Mouse (Mus musculus) embryonic facial prominence, embryonic 14.5 days (tissue): Measurements from ENCODE around the gene Olfr224. TPM values are rescaled to one million over a fixed set of nuclear protein-coding genes. Genes with fewer than 3 reads are reported as not detected.
A peak's percentile ranks its signal among the peaks of the same experiment; 100 is the strongest.

Experiments
- ATAC-seq: fragments of 200-750 bp; cut with Nextera tagmentation; 2 replicates; pipeline ENCODE4 v1.8.0; 2017; ENCODE audit warnings: low read depth, moderate number of reproducible peaks, moderate TSS enrichment
- DNase-seq: peaks from one replicate; pipeline ENCODE4 v3.0.0-alpha.2; 2015; ENCODE audit warnings: low spot score
- H3K27ac ChIP-seq: fragments of 300-500 bp; sonication (generic); replicated peaks from 2 replicates; pipeline ENCODE4 v1.5.1; 2014; ENCODE audit warnings: low read depth, mild to moderate bottlenecking, low read length, moderate library complexity
- H3K27me3 ChIP-seq: fragments of 300-500 bp; sonication (generic); replicated peaks from 2 replicates; pipeline ENCODE4 v1.6.1; 2014; ENCODE audit warnings: low read length; ENCODE audit not compliant: control insufficient read depth, insufficient read depth
- H3K36me3 ChIP-seq: fragments of 300-500 bp; sonication (generic); 2 replicates; pipeline ENCODE4 v1.6.1; 2014; ENCODE audit warnings: low read length, mixed read lengths; ENCODE audit not compliant: control insufficient read depth, insufficient read depth
- H3K4me1 ChIP-seq: fragments of 300-500 bp; sonication (generic); 2 replicates; pipeline ENCODE4 v1.6.1; 2014; ENCODE audit warnings: antibody characterized with exemption, low read length; ENCODE audit not compliant: control insufficient read depth, insufficient read depth
- H3K4me2 ChIP-seq: fragments of 300-500 bp; sonication (generic); 2 replicates; pipeline ENCODE4 v1.6.1; 2014; ENCODE audit warnings: low read depth, mild to moderate bottlenecking, low read length, moderate library complexity, mixed read lengths
- H3K4me3 ChIP-seq: fragments of 300-500 bp; sonication (generic); 2 replicates; pipeline ENCODE4 v1.5.1; 2014; ENCODE audit warnings: low read depth, mild to moderate bottlenecking, low read length
- H3K9ac ChIP-seq: fragments of 300-500 bp; sonication (generic); 2 replicates; pipeline ENCODE4 v1.6.1; 2014; ENCODE audit warnings: low read depth, mild to moderate bottlenecking, low read length, moderate library complexity, mixed read lengths
- H3K9me3 ChIP-seq: fragments of 300-500 bp; sonication (generic); 2 replicates; pipeline ENCODE4 v1.6.1; 2016; ENCODE audit warnings: low read length; ENCODE audit not compliant: control insufficient read depth
- WGBS: fragments of 180-500 bp; shearing (Covaris S2); extraction: QIAGEN DNeasy Blood & Tissue Kit; methylation state at CpG from one replicate; pipeline ENCODE4 v1.1.7; 2014; 5-methylcytosine and 5-hydroxymethylcytosine counted together
- polyA plus RNA-seq: library from polyadenylated mRNA; unstranded; fragments of >200 nt; fragmentation: Nextera tagmentation; extraction: Ambion mirVana; gene quantifications from 2 replicates; pipeline ENCODE4 v1.2.1, GENCODE M21; 2014

The Olfr224 gene
- polyA plus RNA-seq, 1 experiment from 2014 or later = not detected

DNA sequence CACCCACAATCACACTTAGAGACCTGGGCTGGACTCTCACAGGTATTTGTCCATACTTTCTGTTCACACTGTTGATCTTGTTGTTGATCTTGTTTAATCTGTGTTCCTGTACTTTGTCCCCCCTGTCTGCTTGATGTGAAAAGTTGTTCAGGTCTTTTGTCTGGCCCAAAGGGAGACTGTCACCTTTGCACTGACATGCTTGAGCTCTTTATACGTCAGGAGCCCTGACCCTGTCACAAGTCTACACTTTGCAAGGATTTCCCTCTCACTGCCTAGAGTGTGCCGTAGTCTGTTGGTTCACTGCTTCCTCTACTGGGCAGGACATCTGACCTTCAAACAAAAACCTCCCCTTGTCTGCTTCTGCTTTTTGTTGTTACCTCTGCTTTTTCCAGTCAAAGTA lies 34.3 kb upstream of the Olfr224 start:
- Histone ChIP-seq H3K4me3 (no peak overlapping the region), H3K9ac (no peak overlapping the region), H3K27ac (no peak overlapping the region), H3K36me3 (no peaks in the 10 kb centered on the region), H3K27me3 (no peaks in the 10 kb centered on the region), H3K9me3 (no peaks in the 10 kb centered on the region), H3K4me1 (no peaks in the 10 kb centered on the region), H3K4me2 (no peak overlapping the region)
- ATAC-seq (no peak), DNase-seq (no peak)
- WGBS = 59% methylated on average over 2 of the region's 2 CpGs

DNA sequence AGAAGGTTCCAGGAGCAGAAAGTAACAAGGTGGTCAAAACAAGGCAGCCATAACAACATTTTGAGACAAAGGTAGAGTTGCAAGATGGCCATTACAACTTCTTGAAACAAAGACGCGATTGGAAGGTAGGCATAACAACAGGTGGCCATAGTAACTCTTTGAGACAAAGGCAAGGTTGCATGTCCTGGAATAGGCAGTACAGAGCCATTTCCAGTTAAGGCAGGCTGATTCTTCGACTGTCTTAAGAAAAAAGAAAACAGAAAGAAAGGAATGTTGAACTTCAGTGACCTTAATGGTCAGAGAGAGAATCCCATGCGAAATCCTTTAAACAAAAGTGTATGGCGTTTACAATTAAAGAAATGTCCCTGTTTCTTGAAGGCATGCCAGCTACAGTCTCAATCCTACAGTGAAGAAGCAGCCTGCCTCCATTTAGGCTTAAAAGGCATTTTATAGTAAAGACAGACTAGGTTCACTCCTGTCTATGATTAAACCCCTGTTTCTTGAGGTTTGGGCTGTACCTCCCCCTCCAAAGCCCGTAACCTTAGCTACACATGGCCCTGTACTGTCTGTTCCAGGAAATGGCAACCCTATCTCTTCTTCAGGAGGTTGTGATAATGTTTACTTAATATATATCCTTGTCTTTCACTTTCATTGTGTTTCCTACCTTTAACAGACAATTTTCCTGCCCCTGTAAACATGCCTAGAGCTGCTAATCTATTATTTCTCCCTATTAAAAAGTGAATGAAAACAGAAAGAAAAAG lies 32.6 kb upstream of the Olfr224 start:
- H3K4me1 ChIP-seq = no peaks in the 10 kb centered on the region
- H3K4me2 ChIP-seq = no peak overlapping the region
- ATAC-seq (no peak), DNase-seq (no peak)
- H3K9me3 ChIP-seq = no peaks in the 10 kb centered on the region
- 63% methylated on average over 6 of the region's 6 CpGs for WGBS
- no peaks in the 10 kb centered on the region for H3K36me3 ChIP-seq
- no peaks in the 10 kb centered on the region for H3K27me3 ChIP-seq
- H3K9ac ChIP-seq = no peak overlapping the region
- no peak overlapping the region for H3K4me3 ChIP-seq
- H3K27ac ChIP-seq = no peak overlapping the region

DNA sequence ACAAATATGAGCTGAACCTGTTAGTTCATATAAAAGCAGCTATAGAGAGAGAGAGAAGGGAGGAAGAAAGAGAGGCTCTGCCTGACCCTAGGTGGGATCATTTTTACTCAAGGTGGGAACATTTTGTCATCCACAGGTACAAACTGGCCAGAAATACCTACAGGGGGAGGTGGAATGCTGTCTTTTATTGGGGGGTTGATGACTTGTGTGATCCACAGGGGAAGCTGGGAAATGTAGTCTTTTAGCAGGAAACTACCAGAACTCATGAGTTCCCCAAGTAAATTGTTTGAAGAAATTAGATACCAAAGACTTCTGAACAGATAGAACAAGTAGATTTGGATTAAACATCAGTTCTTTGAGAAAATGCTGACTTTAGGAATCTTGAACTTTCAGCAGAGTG lies 31.7 kb upstream of the Olfr224 start:
- Histone ChIP-seq H3K4me2 (no peak overlapping the region), H3K27ac (no peak overlapping the region), H3K4me1 (no peaks in the 10 kb centered on the region), H3K9ac (no peak overlapping the region), H3K36me3 (no peaks in the 10 kb centered on the region), H3K9me3 (no peaks in the 10 kb centered on the region), H3K4me3 (no peak overlapping the region), H3K27me3 (no peaks in the 10 kb centered on the region)
- DNase-seq (no peak), ATAC-seq (no peak)

DNA sequence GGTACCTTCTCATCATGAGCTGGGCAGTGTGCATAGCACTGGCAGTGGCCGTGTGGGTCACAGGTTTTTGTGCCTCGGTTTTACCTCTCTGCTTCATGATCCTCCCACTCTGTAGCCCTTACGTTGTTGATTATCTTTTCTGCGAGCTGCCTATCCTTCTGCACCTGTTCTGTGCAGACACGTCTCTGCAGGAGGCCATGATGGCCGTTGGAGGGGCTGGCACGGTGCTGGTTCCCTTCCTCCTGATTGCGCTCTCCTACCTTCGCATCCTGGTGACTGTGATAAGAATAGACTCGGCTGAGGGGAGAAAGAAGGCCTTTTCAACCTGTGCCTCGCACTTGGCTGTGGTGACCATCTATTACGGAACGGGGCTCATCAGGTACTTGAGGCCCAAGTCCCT lies 27.5 kb upstream of the Olfr224 start:
- H3K4me2 ChIP-seq = no peak overlapping the region
- 89% methylated on average over 13 of the region's 13 CpGs for WGBS
- DNase-seq (no peak), ATAC-seq (no peak)
- no peak overlapping the region for H3K4me3 ChIP-seq
- 0 out of 2 replicates have a peak, but pooled peaks cover 3% of the 10 kb centered on the region for H3K27me3 ChIP-seq
- H3K36me3 ChIP-seq = no peaks in the 10 kb centered on the region
- H3K4me1 ChIP-seq = no peaks in the 10 kb centered on the region
- H3K27ac ChIP-seq = no peak overlapping the region
- H3K9ac ChIP-seq = no peak overlapping the region
- no peaks in the 10 kb centered on the region for H3K9me3 ChIP-seq

DNA sequence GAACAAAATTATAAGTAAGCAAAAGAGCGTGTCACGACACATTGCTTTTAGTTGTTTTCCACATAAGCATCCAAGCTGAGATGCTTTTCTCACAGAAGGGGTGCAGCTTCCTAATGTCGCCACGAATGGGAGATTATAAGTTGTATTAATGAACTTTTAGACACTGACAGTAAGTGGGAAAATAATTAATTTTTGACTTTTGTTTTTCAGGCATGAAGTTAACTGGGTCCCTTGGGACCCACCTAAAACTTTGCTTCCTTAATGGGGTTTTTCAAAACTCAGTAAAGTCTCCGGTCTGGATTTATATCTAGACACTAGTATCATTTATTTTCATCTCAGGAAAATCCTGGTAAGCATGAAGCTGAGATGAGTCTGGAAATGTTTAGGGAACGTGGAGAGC lies 24.5 kb upstream of the Olfr224 start, which contains the start of gene Olfr324:
TSS of gene Olfr324 (plus strand) at position 301 of the 400 bp plus-strand sequence.
- H3K27ac ChIP-seq = no peak within 1 kb of the TSS
- H3K4me1 ChIP-seq = no peaks in the 10 kb centered on the region
- no peak within 1 kb of the TSS for H3K4me2 ChIP-seq
- no peaks in the 10 kb centered on the region for H3K9me3 ChIP-seq
- H3K36me3 ChIP-seq = no peaks in the 10 kb centered on the region
- no peak within 1 kb of the TSS for H3K9ac ChIP-seq
- H3K27me3 ChIP-seq = 0 out of 2 replicates have a peak, but pooled peaks cover 3% of the 10 kb centered on the region
- 67% methylated on average over 6 of the region's 6 CpGs for WGBS
- H3K4me3 ChIP-seq = no peak within 1 kb of the TSS
- no peak for DNase-seq
- ATAC-seq = no peak

DNA sequence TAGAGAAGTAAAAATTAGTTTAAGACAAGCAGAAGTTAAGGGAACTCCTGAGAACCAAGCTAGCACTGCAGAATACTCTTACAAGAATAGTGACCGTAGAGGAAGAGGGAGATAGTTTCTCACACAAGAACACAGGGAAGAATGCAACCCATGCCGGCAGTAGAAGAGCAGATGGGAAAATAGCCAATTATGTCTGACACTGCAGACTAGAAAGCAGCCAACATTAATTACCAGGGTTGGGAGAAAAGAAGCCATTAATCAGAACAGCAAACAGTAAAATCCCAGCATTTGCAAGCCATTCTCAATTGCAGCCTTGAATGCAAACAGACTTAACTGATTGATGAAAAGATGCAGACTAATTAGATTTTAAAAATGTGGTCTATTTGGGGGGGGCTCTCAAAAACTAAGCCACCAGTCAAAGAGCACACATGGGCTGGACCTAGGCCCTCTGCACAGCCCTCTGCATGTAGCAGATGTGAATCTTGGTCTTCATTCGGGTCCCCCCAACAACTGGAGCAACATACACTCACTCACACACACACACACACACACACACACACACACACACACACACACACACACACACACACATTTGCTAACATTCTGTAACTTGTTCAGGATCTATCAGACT lies 18.4 kb upstream of the Olfr224 start:
- H3K4me1 ChIP-seq = no peaks in the 10 kb centered on the region
- no peak overlapping the region for H3K27ac ChIP-seq
- H3K4me2 ChIP-seq = no peak overlapping the region
- no peak overlapping the region for H3K9ac ChIP-seq
- WGBS = 58% methylated on average over 3 of the region's 3 CpGs
- H3K4me3 ChIP-seq = no peak overlapping the region
- no peaks in the 10 kb centered on the region for H3K27me3 ChIP-seq
- DNase-seq (peak; percentile 18), ATAC-seq (no peak)
- no peaks in the 10 kb centered on the region for H3K36me3 ChIP-seq
- no peaks in the 10 kb centered on the region for H3K9me3 ChIP-seq

DNA sequence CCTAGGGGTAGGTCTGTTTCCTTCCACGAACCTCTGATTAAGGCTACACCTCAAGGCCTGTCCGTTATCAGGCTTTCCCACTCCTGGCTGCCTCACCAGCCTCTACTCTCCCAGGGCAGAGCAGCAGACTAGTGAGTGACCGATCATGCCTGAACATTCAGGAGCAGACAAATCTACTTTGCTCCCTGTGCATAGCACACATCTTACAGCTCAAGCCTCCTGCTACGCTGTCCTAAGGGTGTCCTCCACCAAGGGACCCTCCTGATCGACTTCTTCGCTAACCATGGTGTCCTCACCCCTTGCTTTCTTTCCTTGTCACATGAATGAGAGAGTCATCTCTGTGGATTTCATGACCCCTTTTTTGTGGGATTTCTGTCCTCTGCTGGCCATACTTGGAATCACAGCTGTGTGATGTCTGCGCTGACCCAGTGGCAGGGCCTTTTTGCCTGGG lies 17.6 kb upstream of the Olfr224 start:
- Histone ChIP-seq H3K4me1 (no peaks in the 10 kb centered on the region), H3K27ac (no peak overlapping the region), H3K27me3 (no peaks in the 10 kb centered on the region), H3K36me3 (no peaks in the 10 kb centered on the region), H3K4me2 (no peak overlapping the region), H3K4me3 (no peak overlapping the region), H3K9ac (no peak overlapping the region), H3K9me3 (no peaks in the 10 kb centered on the region)
- WGBS = 73% methylated on average over 7 of the region's 7 CpGs
- ATAC-seq (no peak), DNase-seq (no peak)

DNA sequence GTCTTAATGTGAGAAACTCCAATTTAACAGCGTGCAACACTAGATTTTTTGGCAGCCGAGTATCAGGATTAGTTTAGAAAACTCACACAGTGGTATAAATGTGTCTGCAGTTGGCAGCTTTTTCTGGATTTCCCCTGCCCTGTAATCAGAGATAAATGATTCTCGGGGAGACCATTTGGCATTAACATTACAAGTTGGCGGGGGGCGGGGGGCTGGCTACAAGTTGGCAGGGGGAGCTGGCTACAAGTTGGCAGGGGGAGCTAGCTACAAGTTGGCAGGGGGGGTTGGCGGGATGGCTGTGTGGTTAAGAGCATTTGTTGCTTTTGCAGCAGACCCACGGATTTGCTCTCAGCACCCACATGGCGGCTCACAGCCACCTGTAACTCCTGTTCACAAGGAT lies 8.3 kb upstream of the Olfr224 start:
- no peaks in the 10 kb centered on the region for H3K36me3 ChIP-seq
- H3K9me3 ChIP-seq = no peaks in the 10 kb centered on the region
- 71% methylated on average over 8 of the region's 8 CpGs for WGBS
- H3K4me1 ChIP-seq = no peaks in the 10 kb centered on the region
- DNase-seq = peak; percentile 9
- H3K9ac ChIP-seq = no peak overlapping the region
- H3K27me3 ChIP-seq = no peaks in the 10 kb centered on the region
- no peak for ATAC-seq
- H3K4me3 ChIP-seq = no peak overlapping the region
- H3K27ac ChIP-seq = no peak overlapping the region
- no peak overlapping the region for H3K4me2 ChIP-seq

DNA sequence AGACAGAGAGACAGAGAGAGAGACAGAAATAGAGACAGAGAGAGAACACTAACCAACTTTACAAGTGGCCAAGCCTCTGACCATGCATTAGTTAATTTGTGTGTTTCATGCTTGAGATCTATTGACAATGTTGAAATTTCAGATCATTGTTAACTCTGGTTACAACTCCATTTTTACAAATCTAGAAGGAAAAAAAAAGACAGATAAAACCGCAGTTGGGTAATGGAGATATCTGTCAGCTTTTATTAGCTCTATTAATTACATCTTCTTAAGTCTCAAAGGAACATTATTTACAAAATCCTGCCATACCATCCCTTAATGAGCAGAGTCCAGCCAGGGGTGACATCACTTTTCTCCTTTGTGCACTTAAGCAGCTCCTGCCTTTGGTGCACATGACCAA lies 7.1 kb upstream of the Olfr224 start, which contains the start of gene Olfr325:
TSS of gene Olfr325 (plus strand) at position 301 of the 400 bp plus-strand sequence.
- ATAC-seq (no peak), DNase-seq (no peak)
- H3K4me2 ChIP-seq = no peak within 1 kb of the TSS
- no peaks in the 10 kb centered on the region for H3K36me3 ChIP-seq
- no peak within 1 kb of the TSS for H3K4me3 ChIP-seq
- no peaks in the 10 kb centered on the region for H3K9me3 ChIP-seq
- H3K9ac ChIP-seq = no peak within 1 kb of the TSS
- no peaks in the 10 kb centered on the region for H3K4me1 ChIP-seq
- 77% methylated on average over 1 of the region's 1 CpGs for WGBS
- H3K27me3 ChIP-seq = no peaks in the 10 kb centered on the region
- no peak within 1 kb of the TSS for H3K27ac ChIP-seq
